Mouse (Mus musculus) myocyte (in vitro differentiated cells): ENCODE measurements around the gene Krtap1-5. TPM values are rescaled to one million over a fixed set of nuclear protein-coding genes. Genes with fewer than 3 reads are reported as not detected.

Experiments
- H3K27me3 ChIP-seq: one replicate; pipeline ENCODE4 v1.6.1; 2011; ENCODE audit not compliant: control insufficient read depth, insufficient read depth, insufficient read length
- H3K36me3 ChIP-seq: one replicate; pipeline ENCODE4 v1.6.1; 2011; ENCODE audit not compliant: control insufficient read depth, insufficient read depth
- H3K4me2 ChIP-seq: one replicate; pipeline ENCODE4 v1.6.1; 2011; ENCODE audit warnings: low read depth, control low read depth
- H3K4me3 ChIP-seq: one replicate; pipeline ENCODE4 v1.5.1; 2011; ENCODE audit warnings: mild to moderate bottlenecking, control low read depth, moderate library complexity
- H3K79me2 ChIP-seq: one replicate; pipeline ENCODE4 v1.6.1; 2011; ENCODE audit not compliant: control insufficient read depth, insufficient read depth
- H3ac ChIP-seq: one replicate; pipeline ENCODE4 v1.6.1; 2011; ENCODE audit not compliant: control insufficient read depth, insufficient read length
- CEBPB ChIP-seq: IDR thresholded peaks from 2 replicates; pipeline ENCODE4 v1.6.1; 2011; ENCODE audit warnings: mild to moderate bottlenecking, moderate library complexity; ENCODE audit not compliant: poor library complexity, insufficient read depth, severe bottlenecking
- E2F4 ChIP-seq: IDR thresholded peaks from one replicate; pipeline ENCODE4 v1.6.1; 2011; ENCODE audit warnings: mild to moderate bottlenecking, control low read depth, moderate library complexity; ENCODE audit not compliant: insufficient read depth
- MAX ChIP-seq: IDR thresholded peaks from one replicate; pipeline ENCODE4 v1.6.1; 2011; ENCODE audit warnings: low read depth, mild to moderate bottlenecking, control low read depth
- MYOD1 ChIP-seq, 3 experiments: IDR thresholded peaks; one replicate each; pipeline ENCODE4 v1.6.1; 2011; ENCODE audit warnings: control low read depth in 2 of 3, low read depth in 2 of 3, mild to moderate bottlenecking in 2 of 3, moderate library complexity in 1 of 3; ENCODE audit not compliant: insufficient read length in 2 of 3, control insufficient read depth in 1 of 3
- MYOG ChIP-seq, 3 experiments: IDR thresholded peaks; one replicate each; pipeline ENCODE4 v1.6.1; 2011; ENCODE audit warnings: control low read depth in 2 of 3, low read depth in 2 of 3, mild to moderate bottlenecking in 2 of 3; ENCODE audit not compliant: insufficient read length in 2 of 3, control insufficient read depth in 1 of 3, insufficient read depth in 1 of 3
- POLR2A ChIP-seq: IDR thresholded peaks from one replicate; pipeline ENCODE4 v1.6.1; 2011; ENCODE audit warnings: low read depth, mild to moderate bottlenecking, control low read depth, moderate library complexity; ENCODE audit not compliant: insufficient read length
- POLR2AphosphoS2 ChIP-seq: IDR thresholded peaks from one replicate; pipeline ENCODE4 v1.6.1; 2011; ENCODE audit warnings: low read depth, control low read depth; ENCODE audit not compliant: insufficient read length
- REST ChIP-seq: IDR thresholded peaks from one replicate; pipeline ENCODE4 v1.6.1; 2011; ENCODE audit warnings: mild to moderate bottlenecking, control low read depth, moderate library complexity; ENCODE audit not compliant: insufficient read depth, insufficient read length
- SRF ChIP-seq: IDR thresholded peaks from one replicate; pipeline ENCODE4 v1.6.1; 2011; ENCODE audit warnings: low read depth; ENCODE audit not compliant: control insufficient read depth, insufficient read length
- TCF12 ChIP-seq: IDR thresholded peaks from one replicate; pipeline ENCODE4 v1.6.1; 2011; ENCODE audit warnings: mild to moderate bottlenecking, control low read depth; ENCODE audit not compliant: poor library complexity, insufficient read depth, severe bottlenecking
- TCF3 ChIP-seq: IDR thresholded peaks from one replicate; pipeline ENCODE4 v1.6.1; 2011; ENCODE audit warnings: low read depth, control low read depth; ENCODE audit not compliant: insufficient read length
- USF1 ChIP-seq: IDR thresholded peaks from one replicate; pipeline ENCODE4 v1.6.1; 2011; ENCODE audit warnings: low read depth, mild to moderate bottlenecking, control low read depth, moderate library complexity
- polyA plus RNA-seq: library from polyadenylated mRNA; unstranded; fragments of >200 nt; fragmentation: generic; extraction: Trizol; gene quantifications from one replicate; pipeline ENCODE4 v1.2.1, GENCODE M21; 2012; ENCODE audit warnings: missing spikeins

Gene Krtap1-5
- polyA plus RNA-seq, 1 experiment = not detected

DNA sequence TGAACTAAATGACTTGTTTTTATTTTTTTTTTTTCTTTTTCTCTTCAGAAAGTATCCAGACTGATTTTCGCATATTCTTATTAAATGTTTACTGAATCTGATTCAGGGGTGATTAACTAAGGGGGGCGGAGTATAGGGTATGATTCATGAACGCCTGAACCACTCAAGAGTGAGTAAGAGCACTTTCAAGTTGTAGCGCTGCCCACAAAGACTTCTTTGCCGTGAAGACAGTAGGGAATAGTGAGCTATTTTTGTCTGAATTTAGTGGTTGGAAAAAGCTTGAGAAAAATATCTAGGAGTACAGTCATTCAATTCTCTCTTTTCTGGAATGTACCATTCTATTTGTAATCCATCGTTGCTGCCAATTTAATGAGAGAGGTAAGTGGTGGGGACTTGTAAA, 748 bp upstream of the Krtap1-5 start:
- H3K27me3 ChIP-seq = no peaks in the 10 kb centered on the region
- peak overlapping the region; percentile 51 for H3K4me2 ChIP-seq
- no peak for TF ChIP-seq E2F4
- no peak for TF ChIP-seq MAX
- no peak for TF ChIP-seq CEBPB
- TF ChIP-seq SRF = no peak
- TF ChIP-seq TCF12 = no peak
- TF ChIP-seq USF1 = no peak
- no peak for TF ChIP-seq POLR2A
- no peak for TF ChIP-seq MYOD1 (IDR thresholded peaks at IDR 0.05; ENCODE audit: control insufficient read depth in 1 of 3, insufficient read length in 2 of 3, low read depth in 2 of 3)
- no peak for TF ChIP-seq TCF3
- no peak for TF ChIP-seq POLR2AphosphoS2
- no peak for TF ChIP-seq MYOG (IDR thresholded peaks at IDR 0.05; ENCODE audit: control insufficient read depth in 1 of 3, insufficient read depth in 1 of 3, insufficient read length in 2 of 3, low read depth in 2 of 3)
- TF ChIP-seq REST = no peak

DNA sequence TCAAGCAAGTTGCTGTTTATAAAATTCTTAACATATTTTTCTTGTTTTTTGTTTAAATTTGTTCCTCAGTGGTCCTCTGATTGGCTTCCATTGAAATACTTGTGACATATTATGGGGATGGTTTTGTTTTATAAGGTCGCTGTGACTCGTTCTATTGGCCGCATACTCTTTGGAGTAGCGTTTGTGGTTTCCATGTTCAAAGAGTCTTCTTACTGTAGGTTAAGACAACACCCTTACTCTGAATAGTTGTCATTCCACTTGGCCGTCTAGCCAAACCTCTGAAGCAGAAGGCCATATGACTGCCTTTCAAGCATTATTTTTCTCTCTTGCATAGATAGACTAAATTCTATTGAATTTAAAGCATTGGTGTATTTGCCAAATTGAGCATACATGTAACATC, 235 bp upstream of the Krtap1-5 start:
- Histone ChIP-seq H3K27me3 (no peaks in the 10 kb centered on the region), H3K79me2 (no peaks in the 10 kb centered on the region), H3K4me3 (no peak overlapping the region), H3ac (no peak overlapping the region), H3K4me2 (peak overlapping the region; percentile 51), H3K36me3 (no peaks in the 10 kb centered on the region)
- TF ChIP-seq SRF (no peak), TCF12 (no peak)

More for the DNA sequence above, 748 bp upstream of the Krtap1-5 start:
- Histone ChIP-seq H3K4me3 (no peak overlapping the region), H3ac (no peak overlapping the region), H3K79me2 (no peaks in the 10 kb centered on the region), H3K36me3 (no peaks in the 10 kb centered on the region)

DNA sequence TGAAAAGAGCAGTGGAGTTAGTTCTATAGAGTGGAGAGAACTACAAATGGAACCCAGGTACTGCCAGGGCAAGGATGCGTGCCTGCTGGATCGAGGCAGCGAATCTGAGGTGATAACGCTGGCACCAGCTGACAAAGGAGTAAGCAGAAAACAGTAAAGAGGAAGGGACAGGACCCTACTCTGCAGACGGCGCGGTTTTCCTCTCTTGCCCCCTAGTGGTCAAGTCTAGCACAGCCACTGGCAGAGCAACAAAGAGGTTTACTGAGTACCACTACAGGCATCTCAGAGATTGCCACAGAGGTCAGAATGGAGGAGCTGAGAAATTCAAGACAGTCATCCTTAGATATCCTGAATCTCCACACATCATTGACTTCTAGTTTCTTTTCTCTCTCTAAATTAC, 6.7 kb downstream of the Krtap1-5 start:
- no peaks in the 10 kb centered on the region for H3K79me2 ChIP-seq
- TF ChIP-seq TCF3 (no peak), SRF (no peak), CEBPB (no peak), MAX (no peak), REST (no peak), TCF12 (no peak), MYOG (IDR thresholded peaks at IDR 0.05; ENCODE audit: control insufficient read depth in 1 of 3, insufficient read depth in 1 of 3, insufficient read length in 2 of 3, low read depth in 2 of 3) (no peak), POLR2A (no peak), MYOD1 (IDR thresholded peaks at IDR 0.05; ENCODE audit: control insufficient read depth in 1 of 3, insufficient read length in 2 of 3, low read depth in 2 of 3) (no peak), POLR2AphosphoS2 (no peak), USF1 (no peak), E2F4 (no peak)
- peak overlapping the region; percentile 44 for H3K4me2 ChIP-seq
- H3ac ChIP-seq = no peak overlapping the region
- no peaks in the 10 kb centered on the region for H3K27me3 ChIP-seq
- no peak overlapping the region for H3K4me3 ChIP-seq
- H3K36me3 ChIP-seq = no peaks in the 10 kb centered on the region

DNA sequence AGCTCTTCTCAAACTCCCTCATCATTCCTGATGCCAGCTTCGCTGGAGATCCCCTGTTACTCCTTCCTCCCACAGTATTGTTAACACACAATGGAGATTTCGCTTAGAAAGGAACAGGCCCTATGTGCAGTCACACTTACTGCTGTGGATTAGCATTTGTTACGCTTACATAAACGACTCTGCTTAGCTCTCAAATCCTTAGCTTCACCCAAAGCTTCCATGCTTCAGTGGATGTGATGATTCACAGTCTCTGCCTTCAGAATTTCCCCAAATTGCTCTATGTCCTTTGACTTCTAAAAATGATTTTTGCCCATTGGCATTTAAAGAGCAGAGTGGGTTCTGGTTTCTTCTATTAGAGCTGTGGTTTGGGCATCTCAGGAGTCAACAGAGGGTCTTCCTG, 7.7 kb downstream of the Krtap1-5 start:
- Histone ChIP-seq H3ac (no peak overlapping the region), H3K36me3 (no peaks in the 10 kb centered on the region), H3K27me3 (no peaks in the 10 kb centered on the region), H3K79me2 (no peaks in the 10 kb centered on the region), H3K4me3 (no peak overlapping the region), H3K4me2 (no peak overlapping the region)
- no peak for TF ChIP-seq POLR2AphosphoS2
- TF ChIP-seq TCF12 = no peak
- TF ChIP-seq POLR2A = no peak
- TF ChIP-seq SRF = no peak
- no peak for TF ChIP-seq MYOD1 (IDR thresholded peaks at IDR 0.05; ENCODE audit: control insufficient read depth in 1 of 3, insufficient read length in 2 of 3, low read depth in 2 of 3)
- TF ChIP-seq REST = no peak
- TF ChIP-seq E2F4 = no peak
- TF ChIP-seq TCF3 = no peak
- no peak for TF ChIP-seq USF1
- TF ChIP-seq MAX = no peak
- TF ChIP-seq CEBPB = no peak

DNA sequence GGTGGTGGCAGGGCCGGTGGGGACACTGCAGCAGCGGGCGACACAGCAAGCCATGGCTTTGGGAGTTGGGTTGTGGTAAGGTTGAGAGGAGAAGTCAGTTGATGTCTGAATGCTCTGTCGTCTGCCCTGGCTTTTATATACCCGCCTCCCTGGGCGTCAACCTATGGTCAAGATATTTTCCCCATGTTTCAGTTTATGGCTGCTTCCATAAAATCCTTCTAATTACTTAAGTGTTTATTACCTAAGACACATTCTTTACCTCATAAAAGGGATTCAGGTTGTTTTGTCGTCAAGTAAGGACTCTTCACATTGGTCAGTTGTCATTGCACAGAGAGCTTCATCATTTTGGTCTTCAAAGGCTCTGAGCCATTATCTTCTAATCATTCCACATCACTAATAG, 14.3 kb downstream of the Krtap1-5 start, which contains the start of gene Krtap3-1:
Krtap3-1 (minus strand) TSS at position 101 of the 400 bp plus-strand sequence.
- no peak within 1 kb of the TSS for H3ac ChIP-seq
- no peak for TF ChIP-seq MAX
- TF ChIP-seq SRF = no peak
- no peak for TF ChIP-seq POLR2A
- no peak for TF ChIP-seq USF1
- no peak for TF ChIP-seq TCF3
- no peak within 1 kb of the TSS for H3K4me2 ChIP-seq
- H3K36me3 ChIP-seq = no peaks in the 10 kb centered on the region
- H3K4me3 ChIP-seq = no peak within 1 kb of the TSS
- H3K79me2 ChIP-seq = no peaks in the 10 kb centered on the region
- no peaks in the 10 kb centered on the region for H3K27me3 ChIP-seq
